Mouse (Mus musculus): Measurements from ENCODE around the gene Chek2.

DNA sequence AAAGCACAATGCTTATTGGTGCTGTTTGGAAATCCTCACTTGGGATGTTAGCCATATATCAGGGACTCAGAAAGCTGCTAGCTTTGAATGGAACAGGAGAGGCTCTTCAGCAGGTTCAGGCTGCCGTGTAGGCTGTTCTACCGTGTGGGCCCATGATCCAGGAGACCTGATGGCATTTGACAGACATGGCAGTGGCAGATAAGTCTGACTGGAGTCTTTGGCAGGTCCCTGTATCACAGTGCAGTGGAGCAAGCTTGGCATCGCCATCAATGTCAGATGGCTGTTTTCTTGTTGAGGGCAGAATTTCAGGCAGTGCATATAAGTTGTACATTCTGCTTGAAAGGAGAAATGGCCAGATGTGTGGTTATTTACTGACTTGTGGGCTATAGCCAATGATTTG is 50.8 kb downstream of the Chek2 start:
- TF ChIP-seq RAD21 (IDR thresholded peaks at IDR 0.05; ENCODE audit: low read depth, low read length) (no peak), SMC3 (IDR thresholded peaks at IDR 0.05; ENCODE audit: low read depth, low read length) (no peak), POLR2A (IDR thresholded peaks at IDR 0.05; ENCODE audit: control insufficient read depth in 1 of 2, insufficient read depth in 1 of 2, low read depth in 1 of 2, low read length in 2 of 2, poor library complexity in 1 of 2) (no peak), ZKSCAN1 (IDR thresholded peaks at IDR 0.05; ENCODE audit: low read depth, low read length) (no peak), TBP (IDR thresholded peaks at IDR 0.05; ENCODE audit: low read depth, low read length) (no peak), CTCF (IDR thresholded peaks at IDR 0.05 in 2 of 3, conservative IDR thresholded peaks at IDR 0.05 in 1 of 3; ENCODE audit: control insufficient read depth in 1 of 3, insufficient read depth in 1 of 3, low read depth in 2 of 3, low read length in 3 of 3, poor library complexity in 1 of 3, severe bottlenecking in 1 of 3) (no peak), KAT2A (conservative IDR thresholded peaks at IDR 0.05; ENCODE audit: low read depth, low read length) (no peak), HCFC1 (IDR thresholded peaks at IDR 0.05; ENCODE audit: low read depth, low read length) (no peak), E2F4 (IDR thresholded peaks at IDR 0.05; ENCODE audit: borderline replicate concordance, low read depth, low read length) (no peak), RCOR1 (IDR thresholded peaks at IDR 0.05; ENCODE audit: low read depth, low read length) (no peak), MAFK (IDR thresholded peaks at IDR 0.05; ENCODE audit: borderline replicate concordance, low read depth, low read length) (no peak), ZC3H11A (IDR thresholded peaks at IDR 0.05; ENCODE audit: low read depth, low read length) (no peak)
